Mouse (Mus musculus): ENCODE data around the gene Glis3. TPM values are rescaled to one million over a fixed set of nuclear protein-coding genes. Genes with fewer than 3 reads are reported as not detected.

Gene Glis3
- 10 to 100 TPM; 25.6 to 29.4 (median 26.0) TPM for total RNA-seq (2022)

DNA sequence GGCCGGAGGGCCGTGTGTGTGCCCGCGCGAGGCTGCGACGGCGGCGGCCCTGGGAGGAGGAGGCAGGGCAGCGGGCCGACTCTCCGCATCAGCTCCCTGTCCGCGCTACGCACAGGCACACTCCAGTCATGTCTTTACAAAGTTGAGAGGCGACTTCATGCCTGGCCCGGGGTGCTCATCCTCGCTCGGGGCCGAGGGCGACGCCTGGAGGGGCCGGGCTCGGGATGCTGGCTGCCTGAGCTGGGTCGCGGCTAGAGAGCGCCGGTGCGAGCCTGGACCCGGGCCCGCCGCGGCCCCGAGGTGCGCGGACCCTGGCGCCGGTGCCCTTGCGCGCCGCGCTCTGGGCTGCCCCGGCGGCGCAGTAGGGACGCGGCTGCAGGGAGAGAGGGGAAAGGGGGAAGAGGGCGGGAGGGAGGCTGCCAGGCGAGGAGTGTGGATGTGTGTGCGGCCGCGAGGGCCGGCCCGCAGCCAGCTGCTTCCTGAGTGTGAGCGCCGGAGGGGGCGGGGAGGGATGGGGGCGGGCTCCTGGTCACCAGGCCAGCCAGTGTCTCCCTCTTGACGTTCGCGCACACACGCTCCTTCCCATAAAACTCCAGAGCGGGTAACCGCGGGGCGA, at the start of gene Glis3:
Gene Glis3 (minus strand): TSS at position 302 of the 616 bp plus-strand sequence.
- DNase-seq (ENCODE audit: low spot score in 2 of 2): no peak

DNA sequence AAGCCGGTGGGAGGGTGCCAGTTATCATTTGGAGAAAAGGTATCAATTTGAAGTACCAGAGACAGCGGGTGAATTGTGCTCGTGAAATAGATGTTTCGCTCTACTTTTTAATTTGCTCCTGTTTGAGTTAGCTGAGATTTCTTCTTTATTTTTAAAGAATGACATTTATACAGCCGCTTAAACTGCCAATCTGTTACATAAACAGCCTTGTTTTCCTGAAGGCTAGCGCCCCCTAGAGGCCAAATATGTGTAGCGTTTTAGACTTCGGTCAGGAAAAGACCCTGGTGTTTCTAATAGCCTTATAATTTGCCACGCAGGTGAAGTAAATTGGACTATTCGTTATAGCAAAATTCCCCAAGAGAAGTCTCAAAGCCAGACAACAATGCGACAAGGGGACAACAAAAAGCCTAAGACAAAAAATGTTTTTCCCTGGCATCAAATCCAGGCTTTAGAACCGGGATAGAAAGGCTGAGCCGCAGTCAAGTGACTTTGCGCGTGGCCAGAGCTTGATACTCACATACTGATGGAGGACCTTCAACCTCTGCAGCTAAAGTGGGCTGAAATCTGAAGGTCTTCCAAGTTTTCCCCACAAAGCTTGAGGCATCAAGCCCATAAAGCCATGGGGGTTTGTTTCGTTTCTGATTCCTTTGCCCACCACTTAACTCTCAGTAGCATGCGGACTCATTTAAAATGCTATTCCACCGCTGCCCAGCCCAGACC, 46.4 kb upstream of the Glis3 start:
- peak; percentile 49 to 86 for DNase-seq (ENCODE audit: low spot score in 2 of 2)

DNA sequence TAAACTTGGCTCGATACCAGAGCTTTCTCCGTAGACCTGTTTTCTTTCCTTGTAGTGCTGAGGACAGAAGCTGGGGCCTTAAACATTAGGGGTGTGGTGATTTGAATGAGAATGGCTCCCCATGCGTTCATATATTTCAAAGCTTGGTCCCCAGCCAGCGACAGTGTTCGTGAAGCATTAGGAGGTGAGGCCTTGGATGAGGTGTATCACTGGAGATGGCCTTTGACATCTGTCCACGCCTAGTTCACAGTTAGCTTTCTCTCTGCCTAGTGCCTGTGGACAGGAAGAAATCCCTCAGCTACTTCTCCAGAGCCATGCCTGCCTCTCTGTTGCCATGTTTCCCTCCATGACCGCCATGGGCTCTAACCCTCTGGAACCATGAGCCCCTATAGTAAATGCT, 44.8 kb upstream of the Glis3 start:
- DNase-seq (ENCODE audit: low spot score in 2 of 2): no peak

DNA sequence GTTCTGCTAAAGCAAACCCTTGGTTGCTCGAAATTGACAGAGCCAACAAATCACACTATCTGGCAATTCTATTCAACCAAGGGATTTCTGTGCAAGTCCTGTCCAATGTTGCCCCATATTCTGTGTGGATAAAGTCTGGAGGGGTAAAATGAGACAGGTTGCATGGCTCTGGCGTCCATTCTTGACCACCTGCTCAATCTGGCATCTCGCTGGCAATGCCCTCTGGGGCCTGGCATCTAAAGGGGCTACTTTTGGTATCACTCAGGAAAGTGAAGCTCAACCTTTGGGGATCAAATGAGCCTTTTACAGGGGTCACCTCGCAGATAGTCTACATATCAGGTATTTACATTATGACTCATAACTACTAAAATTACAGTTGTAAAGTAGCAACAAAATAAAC, 42.7 kb upstream of the Glis3 start:
- DNase-seq (ENCODE audit: low spot score in 2 of 2): no peak

DNA sequence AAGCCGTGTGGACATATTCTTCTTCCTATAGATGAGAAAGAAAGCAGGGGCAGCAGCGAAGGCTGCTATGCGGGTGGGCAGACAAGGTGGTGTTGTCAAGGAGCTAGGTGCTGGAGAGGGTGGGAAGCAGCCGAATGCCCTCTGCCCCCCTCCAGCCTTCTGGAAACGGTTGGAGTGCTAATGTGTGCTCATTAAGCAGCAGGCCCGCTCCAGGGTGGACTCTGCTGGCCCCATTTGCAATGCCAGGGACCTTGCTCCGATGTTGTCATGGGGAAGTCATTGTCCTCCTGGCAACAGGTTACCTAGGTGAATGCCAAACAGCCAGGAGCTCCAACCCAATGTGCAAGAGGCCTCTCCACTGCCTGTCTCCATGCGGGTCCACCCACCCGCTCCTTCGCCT, 42.0 kb upstream of the Glis3 start:
- no peak for DNase-seq (ENCODE audit: low spot score in 2 of 2)

DNA sequence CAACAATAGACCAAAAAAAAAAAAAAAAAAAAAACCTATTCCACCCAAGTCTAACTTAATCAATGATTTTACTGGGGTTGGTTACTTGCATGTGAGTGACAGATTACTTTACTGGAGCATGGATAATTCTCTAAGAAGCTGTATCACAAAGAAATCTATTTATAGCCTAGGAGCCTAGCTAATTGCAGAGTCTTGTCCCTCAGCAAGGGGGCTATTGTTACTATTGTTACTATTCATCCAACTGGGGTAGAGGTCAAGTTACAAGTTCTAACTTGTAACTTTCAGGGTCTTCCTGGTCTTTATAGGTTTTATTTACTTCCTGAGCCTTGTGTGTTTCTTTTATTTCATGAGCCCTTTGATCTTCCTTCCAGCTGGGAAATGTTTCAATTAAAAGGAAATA, 40.1 kb upstream of the Glis3 start:
- no peak for DNase-seq (ENCODE audit: low spot score in 2 of 2)

DNA sequence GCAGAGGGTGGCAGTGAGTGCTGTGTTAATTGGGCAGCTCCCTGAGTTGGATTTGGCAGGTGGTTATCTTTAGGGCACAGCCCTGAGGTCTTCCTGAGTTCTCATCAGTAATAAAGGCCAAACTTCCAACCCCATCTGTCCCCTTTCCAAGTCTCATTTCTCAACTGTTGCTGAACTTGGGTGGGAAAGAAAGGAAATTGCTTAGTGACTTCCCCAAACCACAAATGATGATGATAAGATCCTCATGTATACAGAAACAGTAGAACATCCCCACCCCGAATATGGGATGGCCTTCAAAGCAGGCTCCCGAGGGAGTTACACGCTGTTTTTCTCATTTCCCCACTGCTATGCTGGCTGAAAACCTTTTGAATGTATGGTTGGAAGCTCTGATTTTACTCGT, 34.8 kb upstream of the Glis3 start:
- no peak for DNase-seq (ENCODE audit: low spot score in 2 of 2)

DNA sequence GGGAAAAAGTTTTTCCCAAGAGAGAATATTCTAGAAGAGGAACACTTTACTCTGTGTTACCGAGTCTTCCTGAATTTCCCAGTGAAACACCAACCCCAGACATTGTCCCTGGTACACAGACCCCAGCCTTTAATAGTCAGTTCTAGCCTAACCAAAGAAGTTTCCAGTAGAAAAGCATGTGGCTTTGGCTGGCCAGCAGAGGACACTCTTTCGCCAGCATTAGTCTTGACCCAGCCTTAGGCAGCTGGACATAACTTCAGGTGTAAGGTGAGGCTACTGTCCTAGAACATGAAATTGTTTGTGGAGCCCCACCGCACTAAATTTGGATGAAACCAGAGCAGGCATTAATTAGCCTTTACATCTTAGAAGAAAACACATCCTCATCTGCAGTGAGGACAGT, 17.8 kb upstream of the Glis3 start:
- no peak for DNase-seq (ENCODE audit: low spot score in 2 of 2)

DNA sequence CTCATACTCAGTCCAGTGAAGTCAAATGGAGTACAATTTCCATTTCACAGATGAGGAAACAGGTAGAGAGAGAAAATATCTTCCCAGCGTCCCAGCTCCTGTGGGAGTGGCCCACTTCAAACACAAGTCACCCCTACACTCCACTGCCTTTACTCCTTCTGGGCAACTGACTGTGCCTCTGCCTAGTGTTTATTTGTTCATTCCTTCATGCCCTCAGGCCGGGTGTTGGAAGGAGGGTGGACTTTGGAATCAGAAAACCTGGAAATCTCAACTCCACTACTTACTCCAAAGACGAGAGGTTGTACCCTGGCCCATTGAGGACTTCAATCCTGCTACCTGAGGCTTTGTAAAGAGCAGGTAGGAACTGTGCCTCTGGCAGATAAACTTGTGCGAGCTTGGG, 6.5 kb upstream of the Glis3 start:
- no peak for DNase-seq (ENCODE audit: low spot score in 2 of 2)

DNA sequence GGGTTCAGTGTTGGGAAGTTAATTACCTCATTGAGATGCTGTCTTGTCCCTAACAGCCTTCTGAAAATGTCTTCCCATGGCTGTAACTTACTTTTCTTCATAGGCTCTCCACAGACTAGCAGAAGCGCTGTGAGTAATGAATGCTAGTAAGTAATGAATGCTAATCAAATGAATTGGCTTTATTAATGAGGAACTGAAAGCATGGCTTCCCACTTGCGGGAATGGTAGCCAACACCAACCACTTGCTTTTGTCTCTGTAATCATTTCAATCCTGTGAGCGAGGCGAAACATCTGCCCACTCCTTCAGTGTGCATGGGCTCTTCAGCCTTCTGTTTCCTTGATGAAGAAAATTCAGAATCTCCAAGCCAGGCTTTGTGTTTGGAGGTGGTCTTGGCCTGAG, 5.6 kb upstream of the Glis3 start:
- DNase-seq (ENCODE audit: low spot score in 2 of 2): no peak

DNA sequence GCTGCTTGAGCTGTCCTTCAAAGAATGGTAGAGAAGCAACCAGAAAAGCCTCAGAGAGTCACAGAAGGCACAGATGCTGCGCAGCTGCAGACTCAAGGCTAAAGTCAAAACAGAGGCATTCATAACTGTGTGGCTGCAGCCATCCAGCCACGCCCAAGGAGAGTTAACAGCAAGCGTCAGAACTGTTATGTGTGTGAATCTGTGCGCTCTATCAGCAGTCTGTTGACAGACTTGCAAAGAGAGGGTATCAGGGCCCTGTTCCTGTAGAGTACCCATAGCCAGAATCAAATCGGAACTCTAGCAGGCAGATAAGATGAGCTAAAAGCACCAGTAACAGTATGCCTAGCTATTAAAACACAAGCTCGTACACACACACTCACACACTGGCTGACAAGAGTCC, 4.5 kb upstream of the Glis3 start:
- no peak for DNase-seq (ENCODE audit: low spot score in 2 of 2)

DNA sequence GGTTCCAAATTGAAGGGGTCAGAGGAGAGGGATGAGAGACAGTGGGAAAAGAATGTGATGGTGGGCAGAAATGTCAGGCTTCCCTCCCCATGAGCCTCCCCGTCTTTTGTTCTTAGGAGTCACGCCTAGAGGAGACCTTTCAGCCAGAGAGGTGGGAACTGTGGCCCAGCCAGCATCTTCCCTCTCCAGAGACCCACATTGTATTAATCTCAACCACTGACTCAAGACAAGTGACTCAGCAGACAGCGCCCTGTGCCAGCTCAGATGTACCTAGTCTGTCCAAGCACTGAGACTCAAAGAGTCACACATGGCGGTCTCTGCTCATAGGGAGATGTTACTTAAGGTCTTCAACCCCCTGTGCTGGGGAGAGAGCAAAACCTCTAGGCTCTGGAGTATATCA, 3.5 kb upstream of the Glis3 start:
- DNase-seq (ENCODE audit: low spot score in 2 of 2): no peak

DNA sequence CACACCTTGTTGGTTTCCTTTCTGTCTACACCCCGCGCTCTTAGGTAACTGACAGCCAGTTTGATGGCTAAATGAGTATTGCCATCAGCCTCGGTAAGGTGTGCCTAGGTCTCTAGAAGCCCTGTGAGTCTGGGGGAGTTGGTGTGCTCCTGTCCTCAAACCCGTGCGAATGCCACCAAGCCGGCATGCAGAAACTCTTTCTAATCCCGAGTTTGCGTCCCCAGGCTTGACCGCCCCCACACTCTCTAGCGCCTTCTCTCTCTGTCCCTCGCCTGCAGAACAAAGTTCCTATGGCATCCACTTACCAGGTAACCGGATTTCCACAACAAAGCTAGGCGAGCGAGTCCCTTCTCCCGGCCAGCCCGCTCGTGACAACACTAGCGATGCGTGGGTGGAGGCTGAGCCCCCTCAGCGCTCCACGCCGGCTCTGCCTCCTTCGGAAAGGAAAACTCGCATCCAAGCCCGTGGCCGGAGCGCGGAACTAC, 544 bp downstream of the Glis3 start:
- peak in 1 of 2 experiments; percentile 17 for DNase-seq (ENCODE audit: low spot score in 2 of 2)

DNA sequence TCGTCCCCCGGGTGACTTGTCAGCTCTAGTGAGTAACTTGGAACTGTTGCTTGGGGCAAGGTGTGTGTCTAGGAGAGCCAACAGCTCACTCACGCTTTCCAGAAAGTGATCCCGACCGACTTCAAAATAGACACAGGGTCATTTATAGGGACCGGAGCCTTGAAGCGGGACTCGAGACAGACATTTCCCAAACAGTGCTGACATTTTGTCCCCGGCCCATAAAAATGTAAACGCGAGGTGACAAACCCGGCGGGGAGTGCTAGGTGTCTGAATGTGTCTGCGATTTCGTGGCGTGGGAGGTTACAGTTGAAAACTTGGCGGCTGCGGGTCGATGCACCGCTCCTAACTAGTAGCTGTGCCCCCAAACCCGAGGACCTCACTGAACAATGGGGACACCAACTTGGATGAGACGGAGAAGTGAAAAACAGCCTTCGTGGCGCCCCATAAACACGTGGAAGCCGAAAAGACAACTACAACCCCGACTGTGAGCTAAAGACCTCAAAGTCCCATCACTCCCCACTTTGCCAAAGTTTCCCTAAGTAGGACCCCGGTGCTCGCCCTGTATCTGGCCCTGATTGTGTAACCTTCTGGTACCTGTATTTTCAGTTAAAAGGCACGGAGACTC, 1.1 kb downstream of the Glis3 start:
- no peak for DNase-seq (ENCODE audit: low spot score in 2 of 2)

DNA sequence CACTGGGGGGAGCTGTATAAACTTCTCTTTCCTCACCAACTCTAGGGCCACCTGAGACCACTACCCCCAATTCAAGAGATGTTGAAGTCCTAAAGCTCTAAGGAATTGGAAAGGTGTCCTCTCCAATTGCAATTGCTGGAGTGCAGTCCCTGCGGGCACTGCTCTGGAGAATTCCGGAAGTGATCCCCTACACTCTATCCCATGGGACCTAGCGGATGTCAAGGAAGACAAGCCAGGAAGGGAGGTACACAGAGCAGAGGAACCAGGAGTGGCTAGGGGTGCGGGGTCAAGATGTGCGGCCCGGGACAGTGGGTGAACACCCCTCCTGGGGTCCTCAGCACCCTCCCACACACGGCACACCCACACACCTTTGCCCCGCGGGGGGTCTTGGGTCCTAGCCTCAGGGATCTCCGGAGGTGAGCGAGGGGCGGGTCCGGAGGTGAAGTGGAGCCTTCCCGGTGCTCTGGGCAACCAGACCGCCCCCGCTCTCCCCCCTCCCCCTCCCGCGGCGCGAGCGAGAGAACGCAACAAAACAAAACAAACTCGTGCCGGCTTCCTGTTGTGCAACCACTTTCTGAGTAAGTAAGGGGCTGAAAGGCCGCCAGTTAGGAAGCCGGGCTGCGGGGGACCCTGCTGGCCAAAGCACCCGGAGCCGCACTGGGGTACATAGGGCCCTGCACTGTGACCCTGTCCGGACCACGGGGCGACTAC, 2.0 kb downstream of the Glis3 start:
- DNase-seq (ENCODE audit: low spot score in 2 of 2): no peak

DNA sequence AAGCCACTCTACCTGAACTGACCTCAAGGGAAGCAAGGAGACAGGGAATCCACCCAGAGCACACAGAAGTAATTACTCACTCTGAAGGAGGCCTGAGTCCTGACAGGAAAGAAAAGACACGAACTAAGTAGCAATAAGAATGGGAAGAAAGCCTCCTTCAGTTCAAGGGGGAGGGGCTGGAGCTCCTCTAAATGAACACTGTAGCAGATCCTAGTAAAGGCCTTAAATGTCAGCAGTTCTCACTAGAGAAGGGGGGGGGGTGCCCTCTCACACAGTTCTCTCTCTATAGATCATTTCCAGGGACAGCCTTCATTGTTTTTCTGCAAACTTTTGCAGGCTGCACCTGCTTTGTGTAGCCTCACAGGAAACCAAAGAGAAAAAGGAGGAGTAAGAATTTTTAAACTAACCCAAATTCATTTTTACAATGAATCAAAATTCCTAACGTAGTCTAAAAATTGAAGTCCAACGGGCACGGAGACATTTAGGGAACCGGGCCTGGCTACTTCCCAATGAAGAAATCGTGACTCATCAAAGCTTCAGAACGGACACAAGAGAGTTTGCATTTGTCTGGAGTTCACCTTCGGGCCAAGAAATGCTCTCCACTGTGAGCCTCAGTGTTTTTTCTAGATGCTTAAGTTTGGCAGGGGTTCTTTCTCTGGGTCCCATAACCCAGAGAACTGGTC, 2.7 kb downstream of the Glis3 start:
- no peak for DNase-seq (ENCODE audit: low spot score in 2 of 2)

DNA sequence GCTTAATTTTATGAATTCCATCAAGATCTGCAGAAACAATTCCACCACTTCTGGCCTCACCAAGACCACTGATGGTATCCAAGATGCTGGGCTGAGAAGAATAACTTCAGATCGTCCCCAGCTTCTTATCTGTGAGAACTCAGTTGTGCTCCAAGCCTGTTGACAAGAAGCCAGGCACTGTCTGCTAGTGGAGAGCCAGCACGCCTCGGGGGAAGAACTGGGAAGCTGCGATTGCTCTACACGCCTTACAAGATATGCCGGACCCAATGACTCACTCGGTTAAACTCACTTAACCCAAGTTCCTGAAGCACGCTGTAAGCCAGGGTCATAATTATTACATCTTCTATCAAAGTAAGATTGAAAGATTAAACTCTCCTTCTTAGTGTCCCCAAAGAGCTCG, 16.1 kb downstream of the Glis3 start:
- DNase-seq (ENCODE audit: low spot score in 2 of 2): no peak

DNA sequence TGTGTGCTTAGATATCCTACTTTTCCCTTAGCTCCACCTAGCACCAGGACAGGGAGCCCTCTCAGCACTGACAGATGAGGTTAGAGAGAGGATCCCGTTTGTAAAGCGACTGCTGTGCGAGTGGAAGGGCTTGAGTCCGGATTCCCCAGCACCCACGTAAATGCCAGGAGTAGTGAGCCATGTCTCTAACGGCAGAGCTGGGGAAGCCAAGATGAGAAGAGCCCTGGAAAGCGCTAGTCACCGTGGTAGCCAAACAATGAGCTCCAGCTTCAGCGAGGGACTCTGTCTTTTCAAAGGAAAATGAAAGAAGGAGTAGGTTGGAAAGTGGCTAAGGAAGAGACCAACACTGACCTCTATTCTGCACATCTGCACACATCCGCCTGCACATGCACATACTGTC, 16.7 kb downstream of the Glis3 start:
- no peak for DNase-seq (ENCODE audit: low spot score in 2 of 2)

DNA sequence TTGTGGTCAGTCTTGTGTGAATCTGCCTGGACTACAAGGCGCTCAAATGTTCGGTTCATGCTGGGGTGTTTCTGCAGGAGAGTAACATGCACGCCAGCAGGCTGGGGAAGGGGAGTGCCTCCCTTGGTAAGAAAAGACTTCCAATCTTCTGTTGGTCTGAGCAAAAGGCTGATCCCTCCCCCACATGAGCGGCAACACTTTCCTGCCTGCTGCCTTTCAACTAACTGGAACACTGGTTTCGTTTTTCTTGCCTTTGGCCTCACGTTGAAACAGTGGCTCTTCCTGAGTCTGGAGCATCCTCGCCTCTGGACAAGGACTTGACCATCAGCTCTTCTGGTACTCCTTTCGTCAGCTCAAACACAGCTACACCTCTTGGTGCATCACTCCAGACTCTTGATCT, 17.4 kb downstream of the Glis3 start:
- DNase-seq (ENCODE audit: low spot score in 2 of 2): no peak

DNA sequence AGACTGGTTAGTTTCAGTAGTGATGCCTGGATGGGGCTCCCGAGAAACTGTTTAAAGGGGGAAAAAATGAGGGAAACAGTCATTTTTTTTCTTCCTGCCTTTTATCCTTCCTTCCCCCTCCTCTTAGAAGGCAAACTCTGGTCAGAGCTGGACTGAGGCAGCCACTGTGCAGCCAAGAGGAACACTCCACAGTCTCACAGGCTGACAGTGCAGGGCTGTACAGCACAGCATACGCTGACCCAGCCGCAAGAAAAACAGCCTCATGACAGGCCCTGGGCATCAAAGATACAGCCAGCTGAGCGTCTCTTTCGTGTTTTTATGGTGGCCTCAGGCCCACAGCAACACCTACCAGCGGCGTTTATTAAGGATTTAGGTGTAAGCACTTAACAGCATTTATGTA, 19.0 kb downstream of the Glis3 start:
- no peak for DNase-seq (ENCODE audit: low spot score in 2 of 2)

DNA sequence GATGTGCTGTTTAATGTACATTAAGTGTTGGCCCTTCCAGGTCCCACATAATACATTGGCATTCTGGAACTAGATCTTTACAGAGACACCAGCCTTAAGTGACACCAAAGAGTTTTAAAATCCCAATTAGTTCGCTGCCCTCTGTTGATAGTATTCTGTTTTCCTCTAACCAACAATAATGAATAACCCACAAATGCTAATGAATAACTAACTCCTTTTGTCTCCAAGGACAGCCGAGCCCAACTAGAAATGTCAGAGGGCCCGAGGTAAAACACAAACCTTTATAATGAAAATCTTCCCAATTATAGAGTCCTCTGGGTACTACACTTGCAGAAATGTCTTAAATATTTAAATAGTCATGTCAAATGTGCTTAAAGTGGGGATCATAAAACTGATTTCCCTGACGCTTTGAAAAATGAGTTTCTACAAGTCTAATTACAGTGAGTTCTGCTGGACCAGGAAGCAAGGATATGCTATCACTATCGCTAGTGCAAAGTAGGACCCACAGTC, 22.1 kb downstream of the Glis3 start:
- no peak for DNase-seq (ENCODE audit: low spot score in 2 of 2)
